Mouse (Mus musculus) bone marrow, adult 2 months (tissue): ENCODE measurements around the gene Hnrnpdl. TPM values are rescaled to one million over a fixed set of nuclear protein-coding genes. Genes with fewer than 3 reads are reported as not detected.

Experiments used
- H3K27ac ChIP-seq: fragments of 200-500 bp; 2 replicates; pipeline ENCODE4 v1.5.1; 2012; ENCODE audit warnings: low read depth, mild to moderate bottlenecking, control low read depth, inconsistent platforms, low read length; ENCODE audit not compliant: control insufficient read depth, poor library complexity, insufficient read depth
- H3K4me1 ChIP-seq: fragments of 200-500 bp; 2 replicates; pipeline ENCODE4 v1.6.1; 2011; ENCODE audit warnings: low read length; ENCODE audit not compliant: control insufficient read depth, insufficient read depth
- H3K4me3 ChIP-seq: fragments of 200-500 bp; replicated peaks from 2 replicates; pipeline ENCODE3; 2011; ENCODE audit warnings: mild to moderate bottlenecking, low read depth, low read length, control low read depth; ENCODE audit not compliant: control insufficient read depth
- CTCF ChIP-seq: fragments of 200-500 bp; IDR thresholded peaks from 2 replicates; pipeline ENCODE4 v1.5.1; 2011; ENCODE audit warnings: low read length, control low read depth; ENCODE audit not compliant: control insufficient read depth, insufficient read depth
- POLR2A ChIP-seq: fragments of 200-500 bp; IDR thresholded peaks from 2 replicates; pipeline ENCODE4 v1.6.1; 2011; ENCODE audit warnings: low read depth, mild to moderate bottlenecking, control low read depth, low read length, borderline replicate concordance; ENCODE audit not compliant: control insufficient read depth
- WGBS: fragments of 180-500 bp; shearing (Covaris S2); methylation state at CpG from one replicate; pipeline ENCODE4 v1.1.7; 2018; 5-methylcytosine and 5-hydroxymethylcytosine counted together
- polyA plus RNA-seq: library from polyadenylated mRNA; stranded (reverse); fragments of >200 nt; gene quantifications from 2 replicates; pipeline ENCODE4 v1.2.4, GENCODE M21; 2011; ENCODE audit warnings: low replicate concordance; ENCODE audit not compliant: missing spikeins, insufficient read depth, insufficient read length

Gene Hnrnpdl
- polyA plus RNA-seq, 1 experiment = 161 TPM

- WGBS = 83% methylated on average over 3 of the region's 3 CpGs
Measured at GRCm38 (mm10) chr5:100032646-100033045, 6.8 kb downstream of the Hnrnpdl start.

GRCm38 (mm10) chr5:100032107-100032506 is 7.4 kb downstream of the Hnrnpdl start:
- Histone ChIP-seq H3K27ac (no peak overlapping the region), H3K4me1 (no peaks in the 10 kb centered on the region), H3K4me3 (no peak overlapping the region)
- WGBS = 90% methylated on average over 2 of the region's 2 CpGs
- TF ChIP-seq POLR2A (no peak), CTCF (no peak)

More at GRCm38 (mm10) chr5:100032646-100033045, 6.8 kb downstream of the Hnrnpdl start:
- Histone ChIP-seq H3K4me3 (no peak overlapping the region), H3K27ac (no peak overlapping the region), H3K4me1 (no peaks in the 10 kb centered on the region)
- no peak for TF ChIP-seq CTCF
- TF ChIP-seq POLR2A = no peak

GRCm38 (mm10) chr5:100030069-100030468 is 9.4 kb downstream of the Hnrnpdl start:
- TF ChIP-seq POLR2A (no peak), CTCF (no peak)
- Histone ChIP-seq H3K4me3 (no peak overlapping the region), H3K27ac (no peak overlapping the region), H3K4me1 (no peaks in the 10 kb centered on the region)
- WGBS = 56% methylated on average over 6 of the region's 6 CpGs

GRCm38 (mm10) chr5:100024868-100025267 is 14.6 kb downstream of the Hnrnpdl start:
- no peak for TF ChIP-seq CTCF
- no peak for TF ChIP-seq POLR2A
- 29% methylated on average over 1 of the region's 1 CpGs for WGBS
- Histone ChIP-seq H3K27ac (no peak overlapping the region), H3K4me3 (no peak overlapping the region), H3K4me1 (no peaks in the 10 kb centered on the region)

- TF ChIP-seq CTCF (no peak), POLR2A (no peak)
- no peak overlapping the region for H3K27ac ChIP-seq
- 72% methylated on average over 5 of the region's 5 CpGs for WGBS
- no peak overlapping the region for H3K4me3 ChIP-seq
- H3K4me1 ChIP-seq = no peaks in the 10 kb centered on the region
Measured at GRCm38 (mm10) chr5:100024403-100024802, 15.1 kb downstream of the Hnrnpdl start.

- Histone ChIP-seq H3K4me1 (no peaks in the 10 kb centered on the region; the same call in 1 of the 2 replicates), H3K4me3 (no peak overlapping the region), H3K27ac (no peak overlapping the region)
- TF ChIP-seq CTCF = no peak
- TF ChIP-seq POLR2A = no peak
Measured at GRCm38 (mm10) chr5:100020089-100020488, 19.4 kb downstream of the Hnrnpdl start.

- TF ChIP-seq POLR2A (no peak), CTCF (no peak)
- WGBS = 84% methylated on average over 9 of the region's 9 CpGs
Measured at GRCm38 (mm10) chr5:100012599-100012998, 26.9 kb downstream of the Hnrnpdl start.

GRCm38 (mm10) chr5:100008485-100008884 is 31.0 kb downstream of the Hnrnpdl start:
- no peak overlapping the region for H3K27ac ChIP-seq
- no peaks in the 10 kb centered on the region for H3K4me1 ChIP-seq
- TF ChIP-seq CTCF = 0 out of 2 replicates have a peak, but pooled peaks have one; percentile 14
- TF ChIP-seq POLR2A = no peak
- WGBS = 58% methylated on average over 3 of the region's 3 CpGs
- H3K4me3 ChIP-seq = no peak overlapping the region

More at GRCm38 (mm10) chr5:100012599-100012998, 26.9 kb downstream of the Hnrnpdl start:
- Histone ChIP-seq H3K4me1 (no peaks in the 10 kb centered on the region; the same call in 1 of the 2 replicates), H3K27ac (no peak overlapping the region), H3K4me3 (no peak overlapping the region)

- no peak for TF ChIP-seq CTCF
- no peak for TF ChIP-seq POLR2A
Measured at GRCm38 (mm10) chr5:100007040-100007375, 32.5 kb downstream of the Hnrnpdl start.

More at GRCm38 (mm10) chr5:100007040-100007375, 32.5 kb downstream of the Hnrnpdl start:
- Histone ChIP-seq H3K27ac (no peak overlapping the region), H3K4me1 (no peaks in the 10 kb centered on the region), H3K4me3 (no peak overlapping the region)
- WGBS = 83% methylated on average over 4 of the region's 4 CpGs
